Mouse (Mus musculus) hindbrain, postnatal 0 days (tissue): ENCODE data around the gene Gm15517. TPM values are rescaled to one million over a fixed set of nuclear protein-coding genes. Genes with fewer than 3 reads are reported as not detected.
"Not testable (repeated sequence)": the region's sequence is repeated elsewhere in the genome, so short reads cannot be mapped to it uniquely, and the experiment has no call there.

Experiments
- ATAC-seq: fragments of 200-750 bp; cut with Nextera tagmentation; 2 replicates; pipeline ENCODE4 v1.8.0; 2017; ENCODE audit warnings: mild to moderate bottlenecking, moderate TSS enrichment, moderate library complexity
- DNase-seq: peaks from one replicate; pipeline ENCODE4 v3.0.0-alpha.2; 2015; ENCODE audit warnings: low spot score
- H3K27ac ChIP-seq: fragments of 300-500 bp; sonication (generic); 2 replicates; pipeline ENCODE4 v1.5.1; 2014; ENCODE audit warnings: mild to moderate bottlenecking
- H3K27me3 ChIP-seq: fragments of 300-500 bp; sonication (generic); 2 replicates; pipeline ENCODE4 v1.6.1; 2014; ENCODE audit warnings: low read length, mixed read lengths; ENCODE audit not compliant: insufficient read depth
- H3K36me3 ChIP-seq: fragments of 300-500 bp; sonication (generic); 2 replicates; pipeline ENCODE4 v1.6.1; 2014; ENCODE audit warnings: low read length, mixed read lengths; ENCODE audit not compliant: insufficient read depth
- H3K4me1 ChIP-seq: fragments of 300-500 bp; sonication (generic); 2 replicates; pipeline ENCODE4 v1.6.1; 2014; ENCODE audit warnings: antibody characterized with exemption, low read length, mixed read lengths; ENCODE audit not compliant: insufficient read depth
- H3K4me2 ChIP-seq: fragments of 300-500 bp; sonication (generic); 2 replicates; pipeline ENCODE4 v1.6.1; 2014; ENCODE audit warnings: low read depth, mild to moderate bottlenecking, low read length, moderate library complexity, mixed read lengths
- H3K4me3 ChIP-seq: fragments of 300-500 bp; sonication (generic); 2 replicates; pipeline ENCODE4 v1.5.1; 2014; ENCODE audit warnings: low read length
- H3K9ac ChIP-seq: fragments of 300-500 bp; sonication (generic); replicated peaks from 2 replicates; pipeline ENCODE4 v1.6.1; 2014; ENCODE audit warnings: mild to moderate bottlenecking, low read length, moderate library complexity, mixed read lengths
- H3K9me3 ChIP-seq: fragments of 300-500 bp; sonication (generic); 2 replicates; pipeline ENCODE4 v1.6.1; 2016; ENCODE audit warnings: low read length, mixed read lengths
- CTCF ChIP-seq: IDR thresholded peaks from 2 replicates; pipeline ENCODE4 v1.5.1; 2016; ENCODE audit warnings: antibody characterized with exemption, control low read depth, low read depth
- WGBS: fragments of 180-500 bp; shearing (Covaris S2); extraction: QIAGEN DNeasy Blood & Tissue Kit; methylation state at CpG from one replicate; pipeline ENCODE4 v1.1.7; 2014; 5-methylcytosine and 5-hydroxymethylcytosine counted together
- polyA plus RNA-seq: library from polyadenylated mRNA; unstranded; fragments of >200 nt; fragmentation: Nextera tagmentation; extraction: Ambion mirVana; gene quantifications from 2 replicates; pipeline ENCODE4 v1.2.1, GENCODE M21; 2015
- total RNA-seq: library from RNA; depleted of rRNA; stranded (reverse); fragments of >200 nt; gene quantifications from 2 replicates; pipeline ENCODE4 v1.2.3, GENCODE M21; 2014; rRNA removed

The Gm15517 gene
- total RNA-seq (not detected in 2 replicates), polyA plus RNA-seq (not detected in 2 replicates)

DNA sequence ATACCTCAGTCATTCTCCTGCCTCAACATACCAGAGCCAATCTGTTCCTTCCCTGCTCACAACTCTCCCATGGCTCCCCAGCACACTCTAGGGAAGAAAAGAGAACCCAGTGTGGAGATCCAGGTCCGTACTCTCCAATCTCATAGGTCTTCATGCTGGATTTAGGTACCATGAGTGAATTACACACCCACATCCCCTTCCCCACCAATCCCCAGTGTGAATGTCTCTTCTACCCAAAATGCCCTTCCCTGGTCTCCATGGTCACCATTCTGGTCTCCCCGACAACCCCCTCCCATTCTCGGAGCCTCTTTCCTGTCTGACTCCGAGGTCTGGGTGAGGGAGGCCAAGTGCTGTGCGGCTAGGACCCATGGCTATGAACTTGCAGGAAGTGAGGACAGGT, at the start of gene Gm15517:
Gene Gm15517 (plus strand): TSS at position 301 of the 400 bp plus-strand sequence.
- ATAC-seq: no peak
- H3K4me3 ChIP-seq: no peak within 1 kb of the TSS
- TF ChIP-seq CTCF: no peak

GRCm38 (mm10) chr7:44215645-44216044, 45.6 kb upstream of the Gm15517 start, which contains the start of gene Klk1b5:
Gene Klk1b5, plus strand, starts transcription at chr7:44215945.
- Histone ChIP-seq H3K9ac (no peak within 1 kb of the TSS), H3K4me3 (no peak within 1 kb of the TSS), H3K9me3 (no peaks in the 10 kb centered on the region), H3K27ac (no peak within 1 kb of the TSS), H3K4me1 (no peaks in the 10 kb centered on the region), H3K36me3 (no peaks in the 10 kb centered on the region), H3K4me2 (no peak within 1 kb of the TSS), H3K27me3 (no peaks in the 10 kb centered on the region)
- no peak for TF ChIP-seq CTCF
- ATAC-seq: no peak
- 91% methylated on average over 1 of the region's 1 CpGs for WGBS
- DNase-seq: no peak

More for the DNA sequence above, at the start of gene Gm15517:
- Histone ChIP-seq H3K9ac (no peak within 1 kb of the TSS), H3K27me3 (no peaks in the 10 kb centered on the region), H3K4me1 (no peaks in the 10 kb centered on the region), H3K9me3 (no peaks in the 10 kb centered on the region), H3K4me2 (no peak within 1 kb of the TSS), H3K36me3 (no peaks in the 10 kb centered on the region), H3K27ac (no peak within 1 kb of the TSS)
- 37% methylated on average over 5 of the region's 5 CpGs for WGBS
- no peak for DNase-seq

GRCm38 (mm10) chr7:44221601-44222000, 39.6 kb upstream of the Gm15517 start:
- not testable (repeated sequence) for ATAC-seq, H3K4me1 ChIP-seq, H3K36me3 ChIP-seq, H3K9me3 ChIP-seq, DNase-seq, H3K27me3 ChIP-seq, H3K27ac ChIP-seq, H3K4me2 ChIP-seq, H3K4me3 ChIP-seq, H3K9ac ChIP-seq
- WGBS: 70% methylated on average over 8 of the region's 10 CpGs

DNA sequence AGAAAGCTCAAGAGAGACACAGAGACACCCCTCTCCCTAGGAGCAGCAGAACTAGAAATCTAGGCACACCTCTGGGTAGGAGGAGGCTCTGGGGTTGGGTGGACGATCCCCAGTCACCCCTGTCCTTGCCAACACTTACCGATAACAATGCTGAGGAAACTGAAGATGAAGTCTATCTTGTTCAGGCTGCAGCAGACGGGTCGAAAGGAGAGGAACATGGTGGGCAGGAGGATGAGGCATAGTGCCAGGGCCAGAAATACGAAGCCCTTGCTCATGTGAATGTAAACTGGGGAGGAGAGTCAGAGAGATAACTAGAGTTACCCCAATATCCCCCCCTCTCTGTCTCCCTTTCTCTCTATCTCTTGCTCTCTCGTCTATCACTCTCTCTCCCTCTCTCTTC, 38.9 kb upstream of the Gm15517 start:
- 81% methylated on average over 6 of the region's 6 CpGs for WGBS
- H3K9me3 ChIP-seq, H3K4me3 ChIP-seq, H3K27me3 ChIP-seq, H3K4me2 ChIP-seq, DNase-seq, H3K36me3 ChIP-seq, H3K9ac ChIP-seq, ATAC-seq, H3K4me1 ChIP-seq, H3K27ac ChIP-seq: not testable (repeated sequence)

GRCm38 (mm10) chr7:44225076-44225475, 36.2 kb upstream of the Gm15517 start, which contains the start of gene Klk1:
Gene Klk1, plus strand, starts transcription at chr7:44225360.
- Histone ChIP-seq H3K27ac (no peak within 1 kb of the TSS), H3K4me2 (no peak within 1 kb of the TSS), H3K4me1 (no peaks in the 10 kb centered on the region), H3K9ac (no peak within 1 kb of the TSS), H3K9me3 (no peaks in the 10 kb centered on the region), H3K4me3 (no peak within 1 kb of the TSS), H3K36me3 (no peaks in the 10 kb centered on the region), H3K27me3 (no peaks in the 10 kb centered on the region)
- no peak for DNase-seq
- TF ChIP-seq CTCF: no peak
- WGBS: 44% methylated on average over 1 of the region's 1 CpGs
- ATAC-seq: no peak

GRCm38 (mm10) chr7:44235909-44236308, 25.3 kb upstream of the Gm15517 start, which contains the start of gene Gm36864:
Gene Gm36864, plus strand, starts transcription at chr7:44236177.
- no peak within 1 kb of the TSS for H3K4me2 ChIP-seq

DNA sequence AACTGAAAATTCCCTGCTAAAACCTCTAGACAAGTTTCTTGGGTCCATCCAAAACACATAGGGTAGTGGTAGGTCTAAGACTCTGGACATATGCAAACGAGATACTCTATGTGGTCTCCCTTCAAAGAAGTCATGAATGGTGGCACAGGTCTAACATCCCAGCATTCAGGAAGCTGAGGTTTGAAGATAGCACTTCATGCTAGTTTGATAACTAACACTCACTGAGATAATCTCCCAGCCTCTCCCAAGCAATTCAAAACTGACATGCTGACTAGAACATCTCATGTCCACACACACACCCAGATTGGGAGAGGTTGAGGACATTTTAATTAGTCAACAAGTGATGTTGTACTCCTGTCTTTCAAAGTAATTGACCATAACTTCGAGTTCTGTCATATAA, 21.3 kb upstream of the Gm15517 start:
- WGBS: 48% methylated on average over 2 of the region's 2 CpGs
- no peak overlapping the region for H3K9ac ChIP-seq
- DNase-seq (no peak), ATAC-seq (no peak)
- no peaks in the 10 kb centered on the region for H3K9me3 ChIP-seq
- H3K27me3 ChIP-seq: no peaks in the 10 kb centered on the region
- no peak overlapping the region for H3K27ac ChIP-seq
- H3K36me3 ChIP-seq: no peaks in the 10 kb centered on the region
- no peak overlapping the region for H3K4me2 ChIP-seq
- H3K4me3 ChIP-seq: no peak overlapping the region
- H3K4me1 ChIP-seq: no peaks in the 10 kb centered on the region
- no peak for TF ChIP-seq CTCF

More at GRCm38 (mm10) chr7:44235909-44236308, 25.3 kb upstream of the Gm15517 start, which contains the start of gene Gm36864:
- Histone ChIP-seq H3K36me3 (no peaks in the 10 kb centered on the region), H3K4me3 (no peak within 1 kb of the TSS), H3K4me1 (no peaks in the 10 kb centered on the region), H3K27ac (no peak within 1 kb of the TSS), H3K9me3 (no peaks in the 10 kb centered on the region), H3K27me3 (no peaks in the 10 kb centered on the region), H3K9ac (no peak within 1 kb of the TSS)
- ATAC-seq (no peak), DNase-seq (no peak)
- no peak for TF ChIP-seq CTCF
- 53% methylated on average over 3 of the region's 3 CpGs for WGBS
